Mouse (Mus musculus): Measurements from ENCODE around the gene Krt19.

The Krt19 gene

DNA sequence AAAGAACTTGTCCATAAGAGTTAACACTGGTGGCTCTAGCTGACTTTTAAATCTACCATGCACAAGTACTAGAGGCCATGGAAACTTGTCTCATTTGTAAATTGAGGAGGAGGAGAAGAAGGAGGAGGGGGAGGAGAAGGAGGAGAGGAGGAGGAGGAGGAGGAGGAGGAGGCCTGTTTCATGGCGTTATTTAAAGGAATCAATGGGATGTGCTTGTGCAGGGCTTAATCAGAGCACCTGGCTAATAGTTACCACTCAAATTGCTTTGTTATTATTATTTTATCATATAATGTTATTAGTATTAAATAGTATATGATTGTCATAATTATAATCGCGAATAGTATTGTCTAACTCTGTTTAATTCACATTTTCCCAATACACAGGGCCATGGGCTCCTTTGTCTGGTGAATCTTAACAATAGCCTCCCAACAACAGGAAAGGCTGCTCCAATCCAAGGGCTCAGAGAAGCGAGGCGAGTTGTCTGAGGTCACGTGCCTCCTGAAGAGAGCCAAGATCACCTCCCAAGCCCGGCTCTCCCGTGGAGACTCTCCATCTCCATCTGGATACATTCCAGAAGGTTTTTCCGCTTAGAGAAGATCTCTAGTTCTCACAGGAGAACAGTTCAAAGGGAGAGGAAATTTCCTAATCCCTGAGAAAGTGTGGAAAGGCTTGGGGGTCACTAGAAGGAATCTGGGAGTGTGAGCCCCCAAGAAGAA lies at the start of gene Krt19:
Gene Krt19, minus strand, starts transcription at position 51 of the 716 bp plus-strand sequence.
- no peak for DNase-seq (ENCODE audit: low spot score in 2 of 2)

DNA sequence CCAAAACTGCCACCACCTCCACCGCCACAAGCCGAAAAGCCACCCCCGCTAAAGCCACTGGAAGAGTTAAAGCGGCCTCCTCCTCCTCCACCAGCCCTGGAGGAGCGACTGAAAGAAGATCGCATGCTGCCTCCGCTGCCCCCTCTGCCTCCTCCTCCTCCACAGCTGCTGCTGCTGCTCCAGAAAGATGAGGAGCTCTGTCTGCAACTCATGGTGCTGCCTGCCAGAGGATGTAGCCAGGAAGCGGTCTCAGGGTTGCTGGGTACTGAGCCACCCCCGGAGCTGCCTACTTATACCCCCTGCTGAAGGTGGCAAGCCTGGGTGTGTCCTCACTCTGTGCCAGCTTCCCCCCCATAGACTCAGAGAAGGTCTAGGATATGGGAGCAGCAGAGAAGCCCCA lies 44.5 kb upstream of the Krt19 start, which contains the start of gene Krt9:
Gene Krt9, minus strand, starts transcription at position 255 of the 400 bp plus-strand sequence.
- peak in 1 of 2 experiments; percentile 23 for DNase-seq (ENCODE audit: low spot score in 2 of 2)

DNA sequence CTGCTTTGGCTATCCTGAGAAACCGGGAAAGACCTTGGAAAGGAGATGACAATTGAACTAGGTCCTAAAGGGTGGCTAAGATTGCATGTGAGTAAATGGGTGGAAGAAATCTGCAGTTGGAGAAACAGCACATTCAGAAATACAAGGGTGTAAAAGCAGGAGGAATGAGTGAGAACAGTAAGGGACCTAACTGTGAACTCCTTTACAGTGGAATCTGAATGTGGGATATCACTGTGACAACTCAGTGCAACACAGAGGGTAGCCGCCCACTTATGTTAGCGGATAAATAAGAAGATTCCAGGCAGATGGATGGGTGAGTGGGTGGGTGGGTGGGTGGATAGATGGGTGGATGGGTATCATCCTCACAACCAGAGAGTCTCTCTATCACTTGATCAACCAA lies 43.4 kb upstream of the Krt19 start:
- no peak for DNase-seq (ENCODE audit: low spot score in 2 of 2)

DNA sequence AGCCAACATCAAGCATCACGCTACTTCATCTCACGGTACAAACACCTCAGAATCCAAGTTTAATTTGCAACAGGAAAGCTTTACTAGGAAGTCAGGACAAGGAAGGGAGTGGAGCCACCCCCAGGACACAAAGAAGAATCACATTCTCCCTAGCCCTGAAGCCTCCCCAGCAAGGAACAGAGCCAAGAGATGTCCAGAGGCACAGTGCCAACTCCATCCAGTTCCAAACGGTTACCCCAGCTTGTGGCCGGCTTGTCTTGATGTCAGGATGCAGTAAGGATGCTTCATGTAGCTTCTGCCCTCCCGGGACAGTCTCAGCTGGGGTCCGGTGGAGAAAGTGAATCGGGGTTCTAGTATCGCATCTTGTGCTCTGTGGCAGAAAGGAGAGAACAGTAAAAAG lies 38.3 kb upstream of the Krt19 start:
- no peak for DNase-seq (ENCODE audit: low spot score in 2 of 2)

DNA sequence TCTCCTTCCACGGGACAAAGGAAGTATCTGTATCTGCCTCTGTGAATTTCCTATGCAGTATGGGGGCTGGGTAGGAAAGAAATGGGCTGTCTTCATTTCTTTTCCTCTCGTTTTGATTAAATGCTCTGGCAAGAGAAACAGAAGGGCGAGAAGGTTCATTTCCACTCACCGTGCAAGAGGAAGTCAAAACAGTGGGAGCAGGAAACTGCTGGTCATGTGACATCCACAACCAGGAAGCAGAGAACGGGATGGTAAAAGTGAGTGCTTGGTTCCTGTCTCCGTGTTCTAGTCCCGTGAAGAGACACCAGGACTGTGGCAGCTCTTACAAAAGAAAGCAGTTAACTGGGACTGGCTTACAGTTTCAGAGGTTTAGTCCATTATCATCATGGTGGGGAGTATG lies 33.3 kb upstream of the Krt19 start:
- DNase-seq (ENCODE audit: low spot score in 2 of 2): no peak

DNA sequence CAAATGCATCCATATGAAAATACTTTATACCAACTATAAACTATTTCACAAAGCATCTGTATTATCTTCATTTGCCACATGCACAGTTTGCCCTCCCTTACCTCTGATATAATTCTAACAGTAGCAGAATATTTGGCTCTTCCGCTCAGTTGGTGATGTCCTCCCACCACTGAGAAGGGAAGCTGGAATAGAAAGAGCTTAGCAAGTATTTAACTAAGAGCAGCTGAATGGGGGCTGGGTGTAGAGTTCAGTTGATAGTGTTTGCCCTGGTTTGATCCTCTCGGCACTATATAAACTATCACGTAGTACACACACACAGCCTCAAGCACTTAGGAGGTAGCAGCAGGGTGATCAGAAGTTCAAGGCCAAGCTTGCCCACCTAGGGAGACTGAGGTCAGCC lies 30.8 kb upstream of the Krt19 start:
- no peak for DNase-seq (ENCODE audit: low spot score in 2 of 2)

- no peak for DNase-seq (ENCODE audit: low spot score in 2 of 2)
These were observed 29.8 kb upstream of the Krt19 start for GRCm38 (mm10) chr11:100178307-100178706.

DNA sequence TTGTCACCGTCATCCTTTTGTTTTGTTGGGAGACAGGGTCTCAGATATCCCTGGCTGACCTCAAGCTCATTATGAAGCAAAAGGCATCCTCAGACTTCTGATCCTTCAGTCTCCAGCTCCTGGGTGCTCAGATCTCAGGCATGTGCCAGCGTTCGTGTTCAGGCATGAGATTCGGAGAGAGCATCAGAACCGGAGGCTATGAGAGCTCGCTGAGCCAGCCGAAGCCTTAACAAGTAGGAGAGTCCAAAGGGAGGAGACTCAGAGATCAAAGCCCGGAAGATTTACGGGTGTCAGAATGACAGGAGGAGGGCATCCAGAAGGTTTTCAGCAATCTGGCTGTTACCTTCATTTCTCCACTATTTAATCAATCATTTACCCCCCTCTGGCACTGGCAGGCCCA lies 28.3 kb upstream of the Krt19 start:
- no peak for DNase-seq (ENCODE audit: low spot score in 2 of 2)

DNA sequence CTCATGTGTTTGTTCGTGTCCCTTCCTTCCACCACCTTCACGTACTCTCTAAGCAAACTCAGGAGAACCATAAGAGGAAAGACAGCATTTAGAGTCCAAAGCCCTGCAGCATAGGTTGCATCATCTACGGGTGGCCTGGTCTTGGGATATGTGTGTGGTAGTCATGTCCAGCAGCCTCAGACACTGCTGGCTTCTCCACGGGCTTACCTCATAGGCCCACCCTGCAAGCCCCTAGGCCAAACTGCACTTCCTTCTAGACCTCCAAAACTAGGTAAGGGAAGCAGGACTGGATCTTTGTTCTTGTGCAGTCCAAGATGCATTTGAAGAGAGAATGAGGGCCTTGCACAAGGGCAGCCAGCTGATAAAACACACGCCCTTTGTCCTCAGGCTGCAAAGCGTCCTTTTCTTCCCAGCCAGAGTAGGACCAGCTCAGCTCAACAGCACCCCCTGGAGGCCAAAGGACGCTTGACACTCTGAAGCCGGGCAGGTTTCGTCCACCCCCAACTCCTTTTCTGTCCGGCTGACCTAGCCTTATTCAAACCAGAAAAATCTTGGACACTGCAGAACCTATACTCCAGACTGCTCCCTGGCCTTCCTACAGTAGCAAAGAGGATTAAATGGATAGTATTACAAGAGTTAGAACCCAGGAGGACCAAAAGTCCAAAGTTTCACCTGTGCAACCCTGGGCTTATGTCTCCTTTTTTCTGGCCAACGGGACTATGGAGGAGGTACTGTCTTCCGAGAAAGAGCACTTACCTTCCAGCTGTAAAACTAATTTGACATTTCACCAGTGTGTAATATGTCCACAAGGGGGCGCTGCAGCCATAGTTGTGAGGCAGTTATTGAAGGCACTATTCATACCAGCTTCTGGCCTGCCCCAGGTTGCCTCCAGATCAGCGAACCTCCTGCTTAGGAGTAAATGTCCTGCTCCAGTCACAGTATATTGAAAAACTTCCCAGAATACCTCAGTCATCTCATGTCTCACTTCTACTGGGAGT lies 20.6 kb upstream of the Krt19 start:
- DNase-seq (ENCODE audit: low spot score in 2 of 2): peak; percentile 34 to 64

- DNase-seq (ENCODE audit: low spot score in 2 of 2): no peak
These were observed 19.6 kb upstream of the Krt19 start for GRCm38 (mm10) chr11:100168071-100168470.

DNA sequence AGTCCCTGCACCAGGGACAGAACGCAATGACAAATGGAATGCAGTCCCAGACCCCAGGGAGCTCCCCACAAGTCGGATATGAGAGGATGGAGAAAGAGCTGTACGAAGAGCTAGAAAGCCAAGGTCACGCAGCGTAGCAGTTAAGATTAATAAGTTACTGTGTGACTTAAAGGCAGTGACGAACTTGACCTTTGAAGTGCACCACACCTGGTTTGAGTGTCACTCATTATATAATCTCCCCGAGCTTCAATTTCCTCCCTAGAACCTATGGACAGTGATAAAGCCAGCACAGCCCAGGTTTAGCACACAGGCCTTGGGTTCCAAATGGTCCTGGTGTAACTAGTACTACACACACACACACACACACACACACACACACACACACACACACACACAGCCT lies 15.9 kb upstream of the Krt19 start:
- no peak for DNase-seq (ENCODE audit: low spot score in 2 of 2)

GRCm38 (mm10) chr11:100157908-100158477 lies 9.5 kb upstream of the Krt19 start:
- DNase-seq (ENCODE audit: low spot score in 2 of 2): no peak

GRCm38 (mm10) chr11:100157331-100157730 lies 8.9 kb upstream of the Krt19 start:
- DNase-seq (ENCODE audit: low spot score in 2 of 2): no peak

DNA sequence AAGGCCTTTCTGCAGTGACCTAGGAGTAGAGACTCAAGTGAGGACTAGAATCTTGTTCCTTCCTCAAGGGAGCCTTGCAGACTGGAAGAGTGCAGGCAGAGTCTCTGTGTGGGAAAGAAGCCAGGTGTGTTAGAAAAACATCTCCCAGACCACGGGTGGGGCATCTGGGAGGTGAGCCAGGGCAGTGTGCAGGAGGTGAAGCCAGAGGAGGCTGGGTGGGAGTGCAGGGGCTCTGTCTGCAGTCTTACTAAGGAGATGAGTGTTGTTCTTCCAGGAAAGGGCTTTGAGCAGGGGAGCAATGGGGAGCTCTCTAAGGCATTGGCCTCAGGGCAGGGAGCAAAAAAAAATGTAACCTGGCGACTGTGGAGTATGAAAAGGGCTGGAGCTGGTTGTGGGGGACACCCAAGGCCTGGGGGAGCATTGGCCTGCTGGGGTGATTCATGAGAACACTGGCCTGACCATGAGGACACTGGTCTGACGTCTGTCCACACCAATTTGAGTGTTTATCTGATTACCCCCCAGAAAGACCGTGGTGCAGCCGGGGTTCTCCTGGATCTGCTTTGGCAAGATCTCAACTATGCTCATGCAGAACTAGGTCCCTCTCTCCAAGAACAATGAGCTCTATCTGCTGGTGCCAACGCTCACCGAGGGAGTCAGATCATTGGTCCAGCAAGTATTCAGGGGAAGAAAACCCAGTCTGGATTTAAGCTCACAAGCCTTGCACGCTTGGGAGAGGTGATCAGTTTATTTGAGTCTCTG lies 7.2 kb upstream of the Krt19 start:
- DNase-seq (ENCODE audit: low spot score in 2 of 2): no peak

GRCm38 (mm10) chr11:100147566-100148353 lies 705 bp downstream of the Krt19 start:
- DNase-seq (ENCODE audit: low spot score in 2 of 2): no peak

DNA sequence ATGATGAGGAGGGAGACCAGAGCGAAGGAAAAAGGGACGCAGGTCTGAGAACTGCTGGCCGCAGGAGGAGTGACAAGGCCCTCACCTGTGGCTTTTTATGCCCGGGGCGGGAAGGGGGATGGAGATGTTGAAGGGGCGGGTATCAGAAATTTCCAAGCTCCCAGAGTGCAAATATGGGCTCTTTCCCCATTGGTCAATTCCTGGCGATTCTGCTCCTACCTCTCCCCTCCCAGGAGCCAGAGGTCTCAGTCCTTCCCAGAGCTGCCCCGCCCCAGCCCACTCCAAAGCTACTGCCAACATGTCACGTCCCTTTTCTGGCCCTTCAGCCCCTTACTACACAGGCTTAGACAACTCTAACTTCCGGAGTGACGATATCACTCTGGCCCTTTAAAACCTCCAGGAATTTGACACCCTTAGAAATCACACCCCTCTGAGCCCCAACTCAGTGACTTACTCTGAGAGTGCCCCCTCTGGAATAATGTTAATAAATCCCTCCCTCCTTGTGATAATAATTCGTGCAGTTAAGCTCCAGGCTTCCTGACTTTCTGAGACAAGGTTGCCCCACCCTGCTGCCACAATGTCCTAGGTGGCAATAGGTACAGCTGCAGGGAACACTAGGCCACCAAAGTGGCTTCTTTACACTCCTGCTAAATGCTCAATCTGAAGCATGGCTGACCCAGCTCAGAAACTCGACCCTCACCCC lies 2.5 kb downstream of the Krt19 start:
- no peak for DNase-seq (ENCODE audit: low spot score in 2 of 2)

DNA sequence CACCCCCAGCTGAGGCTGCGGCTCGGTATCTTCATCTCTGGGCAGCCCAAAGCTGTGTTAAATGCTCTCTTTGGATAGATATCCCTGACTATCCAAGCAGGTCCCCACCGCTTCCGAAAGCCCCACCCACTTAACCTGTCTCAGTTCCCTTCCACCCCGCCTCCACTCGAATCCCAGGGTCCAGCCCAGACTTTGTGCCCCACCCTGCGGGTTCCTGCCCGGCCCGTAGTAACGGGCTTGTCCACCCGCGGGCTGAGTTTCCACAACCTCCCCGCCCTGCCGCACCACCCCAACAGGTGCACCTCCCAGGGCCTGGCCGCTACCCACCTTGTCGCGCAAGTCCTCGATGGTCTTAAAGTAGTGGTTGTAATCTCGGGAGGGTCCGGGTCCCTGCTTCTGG lies 3.4 kb downstream of the Krt19 start:
- DNase-seq (ENCODE audit: low spot score in 2 of 2): no peak

GRCm38 (mm10) chr11:100140966-100141365 lies 7.5 kb downstream of the Krt19 start:
- DNase-seq (ENCODE audit: low spot score in 2 of 2): no peak

DNA sequence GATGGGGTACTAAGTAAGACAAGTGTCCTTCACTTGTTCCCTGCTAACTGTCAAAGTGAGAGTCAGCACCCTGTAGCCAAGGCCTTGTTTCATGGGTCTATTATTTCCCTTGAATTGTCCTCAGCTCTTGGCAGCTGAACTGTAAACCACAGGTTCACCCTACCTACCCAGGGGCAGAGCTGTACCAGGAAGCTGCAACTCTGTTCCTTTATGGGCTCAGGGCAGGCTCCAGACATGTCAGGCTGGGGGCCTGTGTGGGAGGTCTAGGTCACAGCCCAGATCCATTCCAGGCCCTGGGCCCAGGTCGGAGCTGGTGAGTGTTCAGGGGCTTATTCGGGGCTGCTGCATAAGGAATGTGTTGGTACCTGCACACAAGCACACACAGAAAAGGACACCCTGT lies 9.1 kb downstream of the Krt19 start:
- DNase-seq (ENCODE audit: low spot score in 2 of 2): no peak

DNA sequence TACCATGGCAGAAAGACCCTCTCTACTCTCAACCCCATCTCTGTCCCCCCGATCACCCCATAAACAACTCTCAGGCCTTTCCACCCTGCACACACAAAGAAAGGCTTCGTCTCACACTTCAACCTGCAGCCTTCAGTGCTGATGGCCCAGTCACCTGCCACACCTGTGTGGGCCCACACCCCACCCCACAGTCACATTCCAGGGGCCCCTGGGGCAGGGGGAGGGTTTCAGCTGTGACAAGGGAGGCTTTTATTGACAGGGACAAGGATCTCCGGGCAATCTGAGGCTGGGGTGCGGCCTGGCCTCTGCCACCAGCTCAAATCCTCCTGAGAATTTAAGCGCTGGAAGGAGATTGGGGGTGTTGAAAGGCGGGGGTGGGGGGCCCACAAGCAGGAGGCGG lies 9.7 kb downstream of the Krt19 start:
- no peak for DNase-seq (ENCODE audit: low spot score in 2 of 2)

Measured in frontal cortex, postnatal 10 days (tissue).